In the genomic region with DNA sequence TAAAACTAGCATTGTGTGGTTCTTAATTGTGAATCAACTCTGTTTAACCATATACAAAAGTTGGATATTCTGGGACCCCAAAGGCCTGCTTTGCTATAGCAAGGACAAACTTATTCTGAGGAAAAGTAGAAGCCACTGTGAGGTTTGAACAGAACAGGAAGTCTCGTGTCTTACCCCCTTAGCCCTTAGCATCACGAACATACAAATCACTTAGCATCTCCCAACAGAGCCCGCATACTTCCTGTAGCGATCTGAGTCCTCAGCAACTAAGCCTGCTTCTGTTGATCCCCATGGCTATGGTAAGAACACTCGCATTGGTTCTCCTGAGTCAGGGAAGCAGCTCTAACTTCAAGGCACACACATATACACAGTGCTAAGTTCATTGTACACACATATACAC, we compare ENCODE assay signal across 25 mouse cellular contexts.
DNase-seq lines count a peak whose midpoint lies in the region; ATAC-seq and TF ChIP-seq lines count a peak whose summit lies in the region.
"Had no signal": no experiment of that assay in that cellular context is flagged by ENCODE, and none has a peak within 500 bp of the region (broad histone marks: within the 10 kb centered on the region; RNA-seq: fewer than 3 reads in every experiment).

No protein-coding gene starts in this region.

- ATAC-seq in G1E (ENCODE audit: extremely low read depth, insufficient number of reproducible peaks, low FRiP score, poor library complexity, severe bottlenecking): peak; percentile 15; the same call in 1 of the 2 replicates
- ATAC-seq in common myeloid progenitor, adult 5-6 weeks (replicated peaks; ENCODE audit: low read depth, poor library complexity, severe bottlenecking): 0 out of 2 replicates have a peak, but pooled peaks have one; percentile 47
- no peak for ATAC-seq in activated CD4-positive, CD25-positive, alpha-beta regulatory T cell, adult 4 months
- ATAC-seq: forebrain, embryonic 16.5 days; hindbrain, embryonic 16.5 days; intestine, embryonic 15.5 days had no signal

- peaks cover 36% of the 10 kb centered on the region for H3K9me3 ChIP-seq in G1E (replicated peaks)
- H3K9me3 ChIP-seq: embryonic facial prominence, embryonic 10.5 days; embryonic facial prominence, embryonic 13.5 days; forebrain, embryonic 12.5 days; hindbrain, embryonic 10.5 days; hindbrain, embryonic 13.5 days; intestine, embryonic 15.5 days had no signal

- H3K27me3 ChIP-seq in G1E (ENCODE audit: insufficient read depth, low read length): no peaks in the 10 kb centered on the region
- H3K27me3 ChIP-seq: embryonic facial prominence, embryonic 13.5 days; forebrain, embryonic 12.5 days; hindbrain, embryonic 13.5 days; intestine, embryonic 15.5 days had no signal

- no peak for TF ChIP-seq CTCF in G1E (IDR thresholded peaks at IDR 0.05; ENCODE audit: low read depth, low read length)

- no peak overlapping the region for H3K4me3 ChIP-seq in G1E (ENCODE audit: low read depth, low read length)
- H3K4me3 ChIP-seq: embryonic facial prominence, embryonic 10.5 days; embryonic facial prominence, embryonic 13.5 days; erythroblast, embryonic 14.5 days; forebrain, embryonic 12.5 days; hindbrain, embryonic 10.5 days; hindbrain, embryonic 13.5 days; intestine, embryonic 15.5 days had no signal

- H3K4me1 ChIP-seq in G1E (ENCODE audit: insufficient read depth, low read depth, low read length): no peaks in the 10 kb centered on the region
- H3K4me1 ChIP-seq: embryonic facial prominence, embryonic 13.5 days; intestine, embryonic 15.5 days had no signal

- DNase-seq in 416B (ENCODE audit: low read depth): peak; percentile 15
- DNase-seq in G1E (ENCODE audit: low spot score): no peak
- DNase-seq in naive thymus-derived CD4-positive, alpha-beta T cell, adult 2 months (ENCODE audit: low read depth): peak; percentile 28
- no peak for DNase-seq in yolk sac, embryonic 10.5 days (ENCODE audit: low spot score)
- DNase-seq in natural killer cell, adult 2 months (ENCODE audit: low spot score in 2 of 2): no peak
- DNase-seq: adrenal gland, postnatal 10 days; adrenal gland, postnatal 36 days; cerebellum, adult 18-20 months; cerebellum, adult 9-10 months; cerebellum, postnatal 14 days; embryo, embryonic 11 days; gastrocnemius, postnatal 10 days; gastrocnemius, postnatal 36 days; heart, postnatal 36 days had no signal

- no peaks in the 10 kb centered on the region for H3K36me3 ChIP-seq in G1E (replicated peaks)
- H3K36me3 ChIP-seq: embryonic facial prominence, embryonic 10.5 days; embryonic facial prominence, embryonic 13.5 days; forebrain, embryonic 12.5 days; hindbrain, embryonic 10.5 days; hindbrain, embryonic 13.5 days; intestine, embryonic 15.5 days had no signal

Comparison
In these comparisons a context has a peak if more than half of its experiments do, and no peak if none do; other contexts are left out.
1. DNase-seq: peak in 416B (single experiment) and naive thymus-derived CD4-positive, alpha-beta T cell, adult 2 months (single experiment); none in G1E (single experiment), yolk sac, embryonic 10.5 days (single experiment) and natural killer cell, adult 2 months (0 of 2).